Mouse (Mus musculus) forelimb bud, embryonic 11.5 days (tissue): Measurements from ENCODE around the gene Mss51.

Source experiments
- DNase-seq: peaks from one replicate; pipeline ENCODE4 v3.0.0-alpha.2; 2012; ENCODE audit warnings: low read depth, low spot score

Mss51 gene

DNA sequence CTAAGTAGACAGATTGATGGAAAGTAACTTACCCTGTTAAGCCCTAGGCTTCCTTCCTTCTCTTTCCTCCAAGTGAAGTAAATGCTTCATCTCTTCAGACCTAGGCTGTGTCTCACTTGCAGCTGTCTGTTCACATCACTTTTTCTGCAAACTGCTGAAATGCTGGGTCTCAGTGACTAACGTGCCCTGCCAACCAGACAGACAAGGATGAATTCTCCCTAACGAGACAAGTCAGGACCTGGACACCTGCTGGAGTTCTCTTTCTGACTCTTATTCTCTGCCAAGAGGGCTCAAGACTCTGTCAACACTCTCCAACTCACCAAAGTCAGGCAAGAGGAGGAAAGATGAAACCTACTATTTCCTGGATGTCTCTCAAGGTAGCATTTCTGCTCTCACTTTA, at the start of gene Mss51:
Gene Mss51 (minus strand): TSS at position 299 of the 400 bp plus-strand sequence.
- no peak for DNase-seq

DNA sequence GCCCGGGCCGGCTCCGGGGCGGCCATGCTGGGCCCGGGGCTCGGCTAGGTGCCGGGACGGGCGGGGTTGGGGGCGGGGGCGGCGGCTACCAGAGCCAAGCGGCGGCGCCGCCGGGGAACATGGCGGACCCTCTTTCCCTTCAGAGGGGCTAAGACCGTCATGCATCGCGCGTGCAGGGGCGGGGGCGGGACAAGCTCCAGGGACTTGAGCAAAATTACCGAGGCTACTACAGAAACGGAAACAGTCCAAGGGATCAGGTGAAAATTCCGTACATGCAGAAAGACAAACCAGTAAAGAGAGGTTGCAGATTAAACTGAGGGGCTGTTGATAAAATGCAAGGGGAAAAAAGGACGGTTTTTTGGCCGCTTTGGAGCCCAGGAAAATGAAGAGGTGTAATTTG, 49.7 kb upstream of the Mss51 start, which contains the start of gene Ppp3cb:
Gene Ppp3cb (minus strand): TSS at position 159 of the 400 bp plus-strand sequence.
- DNase-seq, result peak; percentile 89

DNA sequence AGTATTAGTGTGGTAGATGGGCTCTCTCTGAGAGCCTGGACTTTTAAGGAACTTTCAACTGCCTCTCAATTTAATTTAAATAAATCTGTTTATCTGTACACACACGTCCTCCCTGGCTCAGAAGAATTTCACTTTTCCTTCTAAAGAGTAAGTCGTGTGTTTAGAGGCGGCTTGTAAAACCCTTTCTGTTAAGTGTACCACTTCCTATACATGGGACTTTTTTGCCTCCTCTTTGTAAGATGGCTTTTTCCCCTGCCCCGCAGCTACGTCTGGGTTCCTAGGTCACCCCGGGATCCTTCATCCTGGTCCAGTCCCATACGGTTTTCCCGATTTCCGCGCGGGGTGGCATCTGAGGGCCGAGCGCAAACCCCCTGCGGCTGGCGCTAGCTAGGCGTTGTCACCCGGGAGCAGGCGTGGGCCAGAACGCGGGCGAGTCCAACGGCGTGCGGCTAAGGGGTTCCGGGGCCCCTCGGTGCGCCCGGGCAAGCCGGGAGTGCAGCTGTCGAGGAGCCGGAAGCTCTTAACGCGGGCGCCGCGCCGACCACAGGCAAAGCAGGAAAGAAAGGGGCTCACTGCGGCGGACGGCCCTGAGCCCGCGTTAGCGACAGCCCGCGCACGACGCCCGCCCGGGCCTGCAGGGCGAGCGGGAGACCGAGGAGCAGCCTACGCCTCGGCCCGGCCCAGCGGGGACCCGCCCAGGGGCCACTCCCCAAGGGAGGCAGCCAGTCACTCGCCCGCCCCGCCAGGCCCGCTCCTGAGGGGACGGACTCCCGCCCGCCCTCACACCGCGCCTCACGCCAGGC, 49.0 kb upstream of the Mss51 start:
- DNase-seq, result peak; percentile 54

DNA sequence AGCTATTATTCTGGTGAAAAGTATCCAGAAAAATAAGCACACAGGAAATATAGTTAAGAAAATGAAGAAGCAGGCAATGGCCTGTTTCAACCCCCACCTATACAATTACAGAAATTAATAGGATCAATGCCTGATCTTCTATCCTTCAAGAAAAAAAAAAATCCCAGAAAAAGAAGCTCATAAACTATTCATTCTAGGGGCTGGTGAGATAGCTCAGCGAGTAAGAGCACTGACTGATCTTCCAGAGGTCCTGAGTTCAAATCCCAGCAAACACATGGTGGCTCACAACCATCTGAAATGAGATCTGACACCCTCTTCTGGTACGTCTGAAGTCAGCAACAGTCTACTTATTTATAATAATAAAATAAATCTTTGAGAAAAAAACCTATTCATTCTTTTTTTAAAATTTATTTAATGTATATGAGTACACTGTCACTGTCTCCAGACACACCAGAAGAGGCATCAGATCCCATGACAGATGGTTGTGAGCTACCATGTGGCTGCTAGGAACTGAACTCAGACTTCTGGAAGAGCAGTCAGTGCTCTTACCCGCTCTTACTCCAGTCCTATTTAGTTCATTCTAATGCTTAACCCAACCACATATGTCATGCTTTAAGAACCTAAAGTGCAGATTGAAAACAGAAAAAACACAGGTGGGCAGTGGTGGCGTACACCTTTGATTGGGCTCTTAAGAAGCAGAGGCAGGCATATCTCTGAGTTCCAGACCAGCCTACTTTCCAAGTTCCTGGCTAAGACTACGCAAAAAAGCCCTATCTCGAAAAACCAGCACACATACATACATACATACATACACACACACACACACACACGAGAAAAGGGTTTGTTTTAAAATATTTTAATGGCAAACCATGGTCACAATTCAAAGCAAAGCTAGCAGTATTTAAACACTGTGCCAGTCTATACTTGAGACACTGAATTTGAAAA, 48.0 kb upstream of the Mss51 start:
- no peak for DNase-seq

DNA sequence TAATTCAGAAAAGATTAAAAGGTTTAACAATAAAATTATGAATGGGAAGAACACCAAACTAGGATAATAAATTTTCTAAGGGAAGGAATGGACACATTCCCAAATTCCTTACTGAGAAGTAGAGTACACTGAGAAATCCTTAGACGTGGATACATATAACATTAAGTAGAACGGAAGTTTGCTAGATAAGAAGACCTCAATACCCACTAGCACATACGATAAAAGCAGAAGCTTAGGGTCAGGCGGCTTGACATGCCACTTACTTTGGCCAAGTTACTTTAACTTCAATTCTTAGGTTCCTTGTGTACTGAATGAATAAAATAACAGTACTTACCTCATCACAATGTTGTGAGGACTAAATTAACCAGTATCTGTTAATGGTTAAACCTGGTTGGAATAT, 32.9 kb upstream of the Mss51 start:
- no peak for DNase-seq

DNA sequence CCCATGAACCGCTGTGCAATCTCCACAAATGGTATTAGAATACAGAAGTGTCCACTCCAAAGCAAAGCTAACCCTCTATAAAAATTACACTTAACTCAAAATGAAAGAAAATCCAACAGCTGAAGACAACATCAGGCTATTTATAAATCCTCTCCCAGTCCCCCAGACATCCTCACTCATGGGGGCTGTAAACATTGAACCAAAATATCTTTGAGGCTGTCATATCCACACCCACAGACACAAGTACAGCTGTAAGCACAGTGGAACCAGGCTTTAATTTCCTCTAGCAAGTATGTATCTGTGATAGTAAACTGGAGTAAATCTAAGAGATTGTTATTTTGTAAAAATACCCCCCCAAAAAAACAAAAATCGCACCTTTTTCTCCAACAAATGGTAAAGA, 23.5 kb upstream of the Mss51 start:
- no peak for DNase-seq

DNA sequence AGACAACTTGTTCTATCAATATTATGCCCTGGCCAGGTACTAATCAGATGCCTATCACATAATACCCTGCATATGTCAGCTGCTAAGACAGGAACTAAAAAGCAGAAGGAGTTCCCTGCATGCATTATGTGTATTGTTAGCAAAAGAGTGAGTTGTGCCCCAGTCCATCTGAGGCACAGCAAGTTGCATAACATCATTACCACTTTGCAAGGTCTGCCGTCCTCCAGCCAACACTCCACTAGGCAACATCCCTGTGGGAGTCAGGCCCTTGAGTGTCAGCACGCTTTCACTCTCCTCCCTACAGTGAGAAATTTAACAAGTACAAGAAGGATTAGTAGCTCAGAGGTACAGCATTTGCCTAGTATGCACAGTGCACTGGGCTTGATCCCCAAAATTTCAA, 11.7 kb upstream of the Mss51 start:
- DNase-seq, result no peak

DNA sequence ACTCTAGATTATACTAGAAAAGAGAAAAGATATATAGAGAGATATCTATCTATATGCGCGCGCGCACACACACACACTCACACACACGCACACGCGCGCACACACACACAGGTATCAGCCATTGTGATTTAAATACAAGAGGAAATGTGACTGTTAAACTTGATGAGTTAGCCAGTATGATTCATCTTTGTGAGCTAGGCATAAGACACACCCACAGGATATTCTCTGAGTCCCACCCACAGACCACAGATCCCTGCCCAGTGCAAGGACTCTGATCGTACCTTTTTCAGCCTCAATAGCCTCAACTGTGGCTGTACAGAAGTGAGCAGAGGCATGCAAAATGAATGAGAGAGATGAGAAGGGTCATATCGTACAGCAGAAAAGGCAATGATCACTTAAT, 6.3 kb upstream of the Mss51 start:
- DNase-seq, result no peak

DNA sequence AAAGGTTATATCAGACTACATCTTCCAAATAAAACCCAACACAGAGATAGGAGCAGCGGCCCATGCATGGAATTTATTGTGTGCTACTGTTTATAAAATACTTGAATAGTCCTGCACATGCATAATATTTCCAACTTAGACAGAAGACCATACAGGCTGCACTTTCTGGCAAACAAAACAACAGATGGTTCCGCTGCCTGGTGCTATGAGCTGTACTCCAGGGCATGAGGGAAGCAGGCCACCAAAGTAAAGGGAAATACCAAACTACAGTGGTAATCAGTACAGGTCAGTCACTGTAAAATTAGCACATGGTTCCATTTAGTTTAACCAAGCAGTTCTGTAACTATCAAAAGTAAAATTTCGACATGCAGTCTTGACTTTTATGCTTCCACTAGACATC, 3.3 kb upstream of the Mss51 start:
- no peak for DNase-seq

DNA sequence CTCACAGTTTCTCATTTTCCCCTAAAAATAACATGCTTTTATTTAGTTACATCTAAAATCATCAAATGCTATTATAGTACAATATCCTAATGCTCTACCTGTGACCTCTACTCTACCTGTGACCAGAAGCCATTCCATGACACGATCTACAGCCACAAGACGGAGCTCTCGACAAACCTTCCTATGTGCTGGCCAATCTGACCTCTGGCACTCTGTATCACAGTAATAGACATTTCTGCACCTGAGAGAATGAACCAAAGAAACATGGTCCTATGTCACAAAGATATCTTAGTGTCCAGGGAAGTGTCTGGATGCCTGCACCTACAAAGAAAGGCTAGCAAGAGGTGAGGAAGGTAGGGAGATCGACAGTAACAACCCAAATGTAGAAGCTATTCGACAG, 10.7 kb downstream of the Mss51 start:
- no peak for DNase-seq

DNA sequence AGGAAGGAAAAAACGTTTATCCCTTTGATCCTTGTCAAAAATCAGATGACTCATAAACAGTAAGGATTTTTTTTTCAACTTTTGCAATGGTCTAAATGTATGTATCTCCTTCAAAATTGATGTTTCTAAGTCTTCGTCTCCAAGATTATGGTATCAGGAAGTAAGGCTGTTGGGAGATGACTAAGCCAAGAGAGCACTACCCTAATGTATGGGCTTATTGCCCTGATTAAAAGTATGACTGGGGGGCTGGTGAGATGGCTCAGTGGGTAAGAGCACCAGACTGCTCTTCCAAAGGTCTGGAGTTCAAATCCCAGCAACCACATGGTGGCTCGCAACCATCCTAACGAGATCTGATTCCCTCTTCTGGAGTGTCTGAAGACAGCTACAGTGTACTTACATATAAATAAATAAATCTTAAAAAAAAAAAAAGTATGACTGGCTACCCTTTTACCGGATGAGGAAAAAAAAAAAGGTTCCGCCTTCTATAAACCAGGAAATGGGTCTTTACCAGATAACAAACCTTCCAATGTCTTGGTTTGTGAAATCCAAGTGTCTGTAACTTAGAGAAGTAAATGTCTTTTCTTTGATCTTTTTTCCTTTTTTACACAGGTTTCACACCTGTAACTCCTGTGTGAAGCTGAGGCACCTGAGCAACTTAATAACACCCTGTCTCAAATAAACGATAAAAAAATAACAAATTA, 14.5 kb downstream of the Mss51 start:
- DNase-seq, result no peak

DNA sequence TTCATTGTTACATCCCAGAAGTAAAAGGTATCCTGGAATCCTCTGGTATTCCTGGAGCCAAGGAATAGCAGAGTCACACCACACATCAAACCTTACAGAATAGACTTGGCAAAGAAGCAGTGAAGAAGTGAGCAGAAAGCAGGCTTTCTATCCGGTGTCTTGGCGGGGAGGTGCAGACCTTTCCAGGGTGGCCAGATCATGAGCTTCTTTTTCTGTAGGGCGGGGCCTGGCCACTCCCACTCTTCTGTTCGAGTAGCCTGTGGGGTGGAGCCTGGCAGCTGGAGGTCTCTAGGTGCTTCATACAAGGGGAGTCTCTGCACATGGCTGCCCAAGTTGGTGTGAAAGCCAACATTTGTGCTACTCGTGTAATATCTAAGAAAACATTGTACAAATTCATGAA, 15.5 kb downstream of the Mss51 start:
- no peak for DNase-seq

DNA sequence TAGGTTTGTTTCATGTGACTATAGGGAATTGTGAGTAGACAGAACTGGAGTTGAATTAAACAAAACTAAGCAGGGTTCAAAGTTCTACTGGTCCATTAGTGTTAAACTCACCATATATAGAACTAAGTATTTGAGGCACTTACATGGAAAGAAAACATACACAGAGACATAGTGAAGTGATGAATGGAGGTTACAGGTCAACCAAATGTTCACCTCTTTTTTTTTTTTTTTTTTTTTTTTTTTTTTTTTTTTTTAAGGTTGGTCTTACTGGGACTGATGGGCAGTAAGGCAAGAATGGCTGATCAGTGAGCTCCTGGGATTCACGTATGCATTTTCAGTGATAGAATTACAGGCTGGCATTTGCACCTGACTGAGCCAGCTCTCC, 16.5 kb downstream of the Mss51 start:
- DNase-seq, result no peak

DNA sequence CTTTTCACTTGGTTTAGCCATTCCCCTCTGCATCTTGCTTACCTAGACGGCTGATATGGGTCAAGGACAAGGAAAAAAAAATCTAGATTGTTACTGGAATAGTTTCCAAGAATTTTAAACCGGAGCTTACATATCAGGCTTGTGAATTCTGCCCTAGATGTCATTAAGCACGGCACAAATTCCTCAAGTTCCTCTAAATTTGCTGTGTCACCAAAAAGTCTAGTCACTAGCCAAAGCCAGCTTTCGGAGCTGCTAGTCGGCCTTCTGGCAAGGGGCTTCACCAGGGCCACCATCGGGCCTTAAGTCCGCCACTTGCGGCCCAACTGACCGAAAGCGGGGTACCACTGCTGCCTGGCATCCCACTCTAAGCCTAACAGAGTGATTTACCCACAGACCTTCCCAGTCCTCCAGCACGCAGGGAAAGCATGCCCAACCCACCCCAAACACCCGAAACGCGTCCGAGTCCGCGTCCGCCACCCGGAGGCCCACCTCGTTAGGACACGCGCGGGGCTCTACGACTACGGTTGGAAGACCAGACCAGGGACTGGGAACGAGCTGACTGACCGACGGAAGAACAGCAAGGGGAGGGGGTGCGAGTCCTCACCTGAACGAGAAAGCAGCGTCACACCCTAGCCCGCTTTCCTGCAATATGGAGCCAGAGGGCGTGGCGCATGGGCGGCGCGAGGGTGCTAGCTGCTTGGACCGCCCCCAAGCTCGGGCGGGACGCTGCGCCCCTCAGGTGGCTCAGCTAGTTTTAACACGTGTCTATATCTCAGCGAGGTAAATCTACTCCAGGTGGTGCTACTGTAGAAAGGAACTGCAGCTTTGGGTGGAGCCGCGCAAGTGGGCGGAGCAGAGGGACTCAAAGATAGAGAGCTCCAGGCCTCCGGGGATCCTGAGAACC, 17.2 kb downstream of the Mss51 start, which contains the start of gene Anxa7:
Gene Anxa7 (minus strand): TSS at position 843 of the 904 bp plus-strand sequence.
- peak; percentile 72 for DNase-seq

DNA sequence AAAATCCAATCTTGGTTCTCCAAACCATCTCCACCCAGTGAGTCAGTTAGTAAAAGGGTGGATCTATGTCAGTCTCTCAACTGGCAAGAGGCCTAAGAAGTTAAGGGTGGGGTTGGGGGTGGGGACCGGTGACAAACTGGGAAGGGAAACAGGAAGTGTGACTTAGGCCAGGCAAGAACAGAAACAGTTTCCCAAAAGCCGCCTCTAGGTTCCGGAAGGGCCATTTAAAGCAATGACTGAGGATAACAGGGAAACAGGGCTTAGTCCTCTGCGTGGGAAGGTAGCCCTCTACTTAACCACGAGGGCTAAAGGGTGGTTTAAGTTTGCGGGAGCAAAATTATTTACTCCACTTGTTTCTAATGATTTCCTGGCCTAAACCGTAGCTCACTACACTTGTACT, 17.9 kb downstream of the Mss51 start:
- no peak for DNase-seq

DNA sequence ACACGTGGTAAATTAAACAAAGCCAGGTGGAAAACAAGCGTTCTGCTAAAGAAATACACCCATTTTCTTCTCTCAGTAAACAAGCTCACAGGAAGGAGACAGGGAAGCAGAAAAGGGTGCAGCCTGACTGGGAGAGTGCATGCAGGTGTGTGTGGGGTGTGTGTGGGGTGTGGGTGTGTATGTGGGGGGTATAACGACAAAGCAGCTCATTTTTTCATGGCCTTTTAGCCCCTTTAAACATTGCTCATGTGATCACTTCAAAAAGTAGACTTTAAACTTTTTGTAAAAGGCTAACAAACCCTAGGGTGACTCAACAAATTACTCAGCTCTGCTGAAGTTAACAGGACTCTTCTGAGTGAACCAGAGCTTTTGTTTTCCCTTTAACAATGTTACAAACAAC, 18.3 kb downstream of the Mss51 start:
- DNase-seq, result no peak

DNA sequence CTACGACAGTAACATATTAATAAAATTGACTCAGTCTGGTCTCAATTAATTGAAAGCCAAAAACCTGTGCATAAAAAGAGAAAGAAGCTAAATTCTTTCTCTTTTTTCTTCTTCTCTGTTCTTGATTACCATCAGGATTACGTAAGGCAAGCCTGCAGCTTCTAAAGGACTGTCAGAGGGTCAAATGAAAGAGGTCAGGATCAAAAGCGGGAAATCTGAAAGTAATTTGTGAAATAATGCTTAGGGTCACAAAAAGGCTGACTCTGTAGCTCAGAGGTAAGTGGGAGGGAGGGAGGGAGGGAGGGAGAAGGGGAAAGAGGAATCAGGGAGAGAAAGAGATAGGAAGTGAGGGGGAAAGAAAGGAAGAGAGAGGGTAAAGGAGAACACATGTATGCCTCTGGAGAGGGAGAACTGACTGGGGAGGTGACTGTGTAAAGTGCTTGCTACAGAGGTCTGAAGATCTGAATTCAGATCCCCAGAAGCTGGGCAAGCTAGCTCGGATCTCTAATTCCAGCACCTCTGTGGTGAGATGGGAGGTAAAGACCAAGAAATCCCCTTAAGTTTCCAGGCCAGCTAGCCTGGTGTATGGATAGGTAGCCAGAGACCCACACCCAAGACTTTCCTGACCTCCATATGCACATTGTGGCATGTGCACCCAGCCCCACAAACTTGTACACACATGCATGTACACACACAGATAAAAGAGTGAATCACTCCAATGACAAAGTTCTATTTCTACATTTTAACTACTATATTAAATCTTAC, 19.3 kb downstream of the Mss51 start:
- peak; percentile 29 for DNase-seq

DNA sequence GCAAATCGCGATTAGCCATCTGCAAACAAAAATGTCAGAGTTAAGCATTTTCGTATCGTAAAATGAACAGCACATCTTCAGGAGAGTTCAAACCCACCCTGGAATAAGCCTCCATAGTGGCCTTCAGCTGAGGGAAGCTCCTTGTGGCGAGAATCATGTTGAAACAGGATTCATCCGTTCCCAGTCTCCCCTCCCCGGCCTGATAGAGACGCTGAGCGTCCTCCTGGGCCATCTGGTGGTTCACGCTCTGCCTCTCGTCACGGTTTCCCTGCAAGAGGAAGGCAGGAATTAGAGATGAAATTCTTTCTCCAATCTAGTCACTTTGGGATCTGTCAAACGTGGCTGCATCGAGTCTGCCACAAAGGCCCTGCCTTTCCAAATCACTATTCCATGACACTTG, 36.5 kb downstream of the Mss51 start:
- DNase-seq, result no peak

DNA sequence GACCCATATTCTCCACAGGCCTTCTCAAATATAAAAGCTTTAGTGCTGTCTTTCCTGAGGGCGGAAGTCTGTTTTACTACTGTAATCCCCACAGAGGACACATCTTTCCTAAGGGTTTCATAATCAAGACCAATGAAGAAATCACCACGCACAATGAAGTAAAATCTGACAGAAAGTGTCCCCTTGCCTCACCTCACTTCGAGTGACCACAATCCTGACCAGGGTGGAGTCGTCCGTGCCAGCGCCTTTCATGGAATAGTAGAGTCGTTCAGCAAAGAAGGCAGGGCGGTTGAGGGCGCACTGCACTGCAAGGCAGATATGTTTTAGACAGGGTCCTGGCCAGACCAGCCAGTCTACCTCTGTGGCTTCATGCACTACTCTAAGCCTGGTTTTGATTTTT, 38.3 kb downstream of the Mss51 start:
- no peak for DNase-seq

DNA sequence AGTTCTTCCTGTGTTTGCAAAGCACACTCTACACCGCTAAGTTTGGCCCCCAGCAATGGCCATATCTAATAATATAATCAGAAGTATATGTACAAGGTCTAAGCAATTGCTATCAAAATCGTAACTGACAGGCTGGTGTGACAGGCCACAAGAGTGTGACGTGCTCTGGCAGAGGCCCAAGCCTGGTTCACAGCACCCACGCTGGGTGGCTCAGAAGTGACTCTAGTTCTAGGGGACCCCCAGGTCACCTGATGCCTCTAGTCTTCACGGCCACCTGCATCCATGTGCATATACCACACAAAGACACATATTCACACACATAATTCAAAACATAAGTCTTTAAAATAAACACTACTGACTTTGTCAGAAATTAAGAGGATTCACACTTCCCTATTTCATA, 43.8 kb downstream of the Mss51 start:
- DNase-seq, result no peak
